Mouse (Mus musculus) common myeloid progenitor, adult 5-6 weeks (primary cell): ENCODE data around the gene Parp1. TPM values are rescaled to one million over a fixed set of nuclear protein-coding genes. Genes with fewer than 3 reads are reported as not detected.
"Not testable (repeated sequence)": the region's sequence is repeated elsewhere in the genome, so short reads cannot be mapped to it uniquely, and the experiment has no call there.

Source experiments
- ATAC-seq: replicated peaks from 2 replicates; pipeline ENCODE4 v1.8.0; 2016; ENCODE audit warnings: low read depth, mild to moderate bottlenecking, moderate TSS enrichment, inconsistent platforms; ENCODE audit not compliant: poor library complexity, severe bottlenecking
- total RNA-seq: library from RNA; stranded (forward); fragments of 200-1000, 187-1606 nt; gene quantifications from 2 replicates; pipeline ENCODE4 v1.2.3, GENCODE M21; 2017

Parp1 gene
- total RNA-seq, 1 experiment from 2014 or later, result 215 TPM

GRCm38 (mm10) chr1:180616762-180617161, 48.0 kb downstream of the Parp1 start:
- peak; percentile 63 for ATAC-seq

GRCm38 (mm10) chr1:180622389-180622788, 53.7 kb downstream of the Parp1 start:
- ATAC-seq, result no peak

- no peak for ATAC-seq
Observed at GRCm38 (mm10) chr1:180623911-180624310, 55.2 kb downstream of the Parp1 start.

- no peak for ATAC-seq
Observed at GRCm38 (mm10) chr1:180626141-180626540, 57.4 kb downstream of the Parp1 start.

GRCm38 (mm10) chr1:180637796-180638195, 69.1 kb downstream of the Parp1 start:
- not testable (repeated sequence) for ATAC-seq

GRCm38 (mm10) chr1:180639416-180640401, 71.0 kb downstream of the Parp1 start:
- ATAC-seq, result no peak

- peak; percentile 24; the same call in 1 of the 2 replicates for ATAC-seq
Observed at GRCm38 (mm10) chr1:180640605-180641125, 71.9 kb downstream of the Parp1 start.

- peak; percentile 92 for ATAC-seq
Observed at GRCm38 (mm10) chr1:180641137-180641517, 72.4 kb downstream of the Parp1 start, which contains the start of gene Lin9. TSS of gene Lin9 (plus strand) at chr1:180641150.

GRCm38 (mm10) chr1:180641518-180642227, 72.9 kb downstream of the Parp1 start:
- peak; percentile 36; the same call in 1 of the 2 replicates for ATAC-seq

- ATAC-seq, result no peak
Observed at GRCm38 (mm10) chr1:180642228-180642564, 73.5 kb downstream of the Parp1 start.

Other genes starting within 250 kb of the Parp1 start
- gene Itpkb, start 238.4 kb upstream of the Parp1 start, total RNA-seq, result 10.2 and 15.9 TPM in 2 replicates
- not detected in 2 replicates for gene Stum, start 85.4 kb upstream of the Parp1 start, total RNA-seq
- 38.8 and 54.7 TPM in 2 replicates for gene Lin9, start 72.2 kb downstream of the Parp1 start, total RNA-seq
- gene Mixl1, start 128.1 kb downstream of the Parp1 start, total RNA-seq, result not detected in 2 replicates
- 38.8 and 39.6 TPM in 2 replicates for gene Acbd3, start 157.1 kb downstream of the Parp1 start, total RNA-seq
- 1,892 and 2,280 TPM in 2 replicates for gene H3f3a, start 245.0 kb downstream of the Parp1 start, total RNA-seq